Mouse (Mus musculus): ENCODE results near the gene Elane. TPM values are rescaled to one million over a fixed set of nuclear protein-coding genes. Genes with fewer than 3 reads are reported as not detected.

The Elane gene
- not detected for total RNA-seq (2021)

DNA sequence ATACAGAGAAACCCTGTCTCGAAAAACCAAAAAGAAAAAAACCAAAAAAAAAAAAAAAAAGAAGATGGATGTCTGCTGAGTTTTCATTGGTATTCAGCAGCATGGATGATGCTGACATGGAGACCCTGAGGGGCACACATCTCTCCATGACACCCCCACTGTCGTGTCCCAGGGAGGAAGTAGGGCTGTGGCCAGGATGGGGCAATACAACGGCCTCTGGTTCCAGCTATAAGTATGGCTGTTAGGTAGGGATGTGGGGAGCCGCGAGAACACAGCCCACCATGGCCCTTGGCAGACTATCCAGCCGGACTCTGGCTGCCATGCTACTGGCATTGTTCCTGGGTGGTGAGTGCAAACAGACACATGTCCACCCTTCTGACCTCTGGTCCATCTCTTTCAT lies at the start of gene Elane:
Gene Elane, plus strand, starts transcription at position 194 of the 400 bp plus-strand sequence.
- DNase-seq = no peak

DNA sequence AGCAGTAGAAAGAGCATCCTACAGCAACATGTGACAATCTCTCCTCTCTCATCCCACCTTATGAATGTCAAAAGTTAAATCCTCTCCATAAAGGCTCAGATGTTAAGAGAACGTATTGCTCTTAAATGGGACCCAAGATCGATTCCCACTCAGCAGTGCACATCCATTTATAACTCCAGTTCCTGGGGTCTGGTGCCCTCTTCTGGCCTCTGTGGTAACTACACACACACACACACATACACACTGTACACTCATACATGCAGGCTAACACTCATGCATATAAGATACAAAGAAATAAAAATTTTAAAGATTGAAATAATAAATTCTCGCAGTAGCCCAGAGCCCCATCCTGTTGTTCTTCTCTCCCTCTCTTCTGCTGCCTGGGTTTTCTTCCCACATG lies 49.1 kb upstream of the Elane start:
- no peak for DNase-seq

DNA sequence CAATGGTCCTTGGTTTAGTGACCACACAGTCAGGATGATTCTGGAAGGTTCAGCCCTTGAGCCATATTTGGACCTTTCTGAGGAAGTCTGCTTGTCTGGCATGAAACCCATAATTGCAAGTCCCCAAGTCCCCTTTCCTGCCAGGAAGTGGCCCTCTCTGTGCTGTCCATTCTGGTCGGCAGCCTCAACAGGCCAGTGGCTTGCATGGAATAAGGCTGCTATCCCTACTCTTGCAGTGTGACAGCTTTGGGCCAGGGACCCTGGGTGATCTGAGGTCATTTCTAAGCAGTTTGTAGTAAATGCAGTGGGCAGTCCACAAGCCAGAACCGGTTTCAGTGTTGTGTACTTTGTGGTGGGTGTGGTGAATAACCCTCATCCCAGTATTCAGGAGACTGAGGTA lies 47.9 kb upstream of the Elane start:
- no peak for DNase-seq

DNA sequence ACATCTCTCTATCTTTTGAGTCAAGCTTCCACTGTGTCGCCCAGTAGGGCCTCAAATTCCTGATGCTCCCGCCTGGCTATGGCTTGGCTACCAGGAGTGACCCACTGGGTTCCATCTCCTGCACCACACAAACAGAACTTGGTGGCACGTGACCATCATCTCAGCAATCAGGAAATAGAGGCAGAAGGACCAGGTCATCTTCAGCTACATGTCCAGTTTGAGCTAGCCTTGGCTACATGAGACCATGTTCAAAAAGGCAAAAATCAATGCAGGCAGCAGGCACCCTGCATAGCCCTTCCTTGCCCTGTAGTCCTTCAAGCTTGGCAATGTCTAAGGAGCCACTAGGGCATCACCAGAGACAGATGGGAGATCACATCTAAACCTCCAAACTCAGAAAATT lies 46.0 kb upstream of the Elane start:
- no peak for DNase-seq

DNA sequence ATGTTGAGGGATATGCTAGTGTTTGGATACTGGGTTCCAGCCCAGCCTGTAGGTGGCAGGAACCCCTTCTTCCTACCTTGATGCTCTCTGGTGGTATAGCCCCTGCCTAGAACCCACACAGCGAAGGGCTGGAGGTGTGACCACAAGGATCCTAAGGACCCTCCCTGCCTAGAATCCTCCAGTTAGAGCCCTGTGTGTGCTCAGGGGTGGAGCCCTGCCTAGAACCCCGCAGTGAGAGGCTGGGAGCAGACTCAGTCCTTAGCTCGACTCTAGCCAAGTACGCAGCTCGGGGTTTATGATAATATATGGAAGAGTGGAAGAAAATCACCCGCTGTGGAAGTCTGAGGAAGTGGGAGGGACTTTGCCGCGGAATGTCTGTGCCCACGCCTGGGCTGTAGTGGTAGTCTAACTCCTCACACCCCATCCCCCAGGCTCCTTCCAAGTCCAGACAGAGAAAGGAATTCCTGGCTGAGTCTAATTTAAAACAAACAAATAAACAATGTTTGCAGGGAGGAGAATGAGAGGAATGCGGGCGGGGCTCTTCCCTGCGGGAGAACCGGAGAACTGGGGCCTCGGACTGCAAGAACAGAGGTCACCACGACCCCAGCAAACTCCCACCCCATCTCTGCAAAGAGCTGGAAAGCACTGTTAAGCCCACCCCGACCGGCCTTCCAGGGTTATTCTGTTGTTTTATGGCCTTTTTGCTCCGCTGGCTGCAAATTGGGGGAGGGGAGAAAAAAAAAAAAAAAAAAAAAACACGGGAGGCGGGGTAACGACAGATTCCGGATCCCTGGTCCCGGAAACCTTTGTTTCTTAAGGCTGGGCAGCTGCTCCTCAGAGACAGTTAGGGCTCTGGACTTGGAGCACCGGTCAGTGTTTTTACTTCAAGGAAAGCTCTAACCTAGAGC lies 45.1 kb upstream of the Elane start:
- peak; percentile 73 for DNase-seq

DNA sequence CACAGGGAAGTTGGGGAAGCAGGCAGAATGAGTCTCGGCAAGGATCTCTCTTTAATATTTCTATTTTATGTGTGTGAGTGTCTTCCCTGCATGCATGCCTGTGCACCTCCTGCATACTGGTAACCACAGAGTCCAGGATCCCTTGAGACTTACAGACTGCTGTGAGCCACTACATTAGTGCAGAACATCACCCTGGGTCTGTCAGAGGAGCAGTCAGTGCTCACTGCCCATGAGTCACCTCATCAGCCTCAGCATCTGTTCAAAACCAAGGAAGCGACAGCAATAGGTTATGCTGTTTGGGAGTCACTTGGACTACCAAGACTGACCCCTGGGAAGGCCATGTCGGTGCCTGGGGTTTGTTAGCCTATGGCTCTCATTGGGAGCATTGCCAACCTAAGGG lies 43.7 kb upstream of the Elane start:
- DNase-seq = no peak

DNA sequence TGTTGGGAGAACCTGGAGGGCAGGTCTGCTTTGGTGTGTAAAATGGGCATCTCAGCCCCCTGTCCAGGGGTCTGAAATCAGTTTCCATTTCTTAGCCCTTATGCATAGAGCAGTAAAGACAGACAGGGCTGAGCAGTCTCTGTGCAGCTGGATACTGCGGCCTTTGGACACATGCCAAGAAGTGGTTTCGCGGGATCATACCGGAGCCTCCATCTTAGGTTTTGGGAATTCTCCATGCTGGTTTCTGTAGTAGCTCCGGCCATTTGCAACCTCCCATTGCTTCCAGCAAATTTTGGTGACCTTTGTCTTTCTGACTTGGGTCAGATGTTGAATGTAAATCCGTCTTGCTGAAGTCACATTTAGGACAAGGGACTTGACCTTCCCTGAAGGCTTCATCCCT lies 42.6 kb upstream of the Elane start:
- no peak for DNase-seq

- DNase-seq = no peak
Measured at GRCm38 (mm10) chr10:79846553-79846952, 39.5 kb upstream of the Elane start.

DNA sequence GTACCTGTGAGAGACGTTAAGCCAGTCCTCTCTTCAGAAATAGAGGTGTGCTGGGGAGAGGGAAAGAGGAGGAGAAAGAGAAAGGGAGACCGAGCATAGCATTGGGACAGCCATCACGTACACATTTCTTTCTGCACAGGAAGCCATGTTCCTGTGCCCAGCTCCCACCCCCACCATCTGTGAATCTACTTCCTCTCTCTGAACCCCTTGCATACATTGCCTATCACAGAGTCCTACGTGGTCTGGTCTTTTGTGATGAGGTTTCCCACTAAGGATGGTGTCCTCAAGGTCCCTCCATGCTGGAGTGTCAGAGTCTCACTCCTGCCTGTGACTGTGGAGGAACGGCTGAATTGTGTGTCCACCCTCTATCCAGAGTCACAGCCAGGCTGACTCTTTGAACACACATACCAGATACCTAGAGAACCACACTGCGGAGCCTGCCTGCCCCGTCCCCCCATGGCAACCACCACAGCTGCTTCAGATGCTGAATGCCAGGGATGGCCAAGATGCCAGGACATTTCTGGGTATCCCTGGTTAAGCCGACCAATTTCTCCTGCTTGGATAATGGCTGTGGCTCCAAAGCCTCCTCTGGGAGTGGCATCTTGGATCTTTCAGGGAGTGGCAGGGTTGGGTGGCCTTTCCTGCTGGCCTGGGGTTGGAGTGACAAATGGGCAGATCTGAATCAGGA lies 36.0 kb upstream of the Elane start:
- no peak for DNase-seq

DNA sequence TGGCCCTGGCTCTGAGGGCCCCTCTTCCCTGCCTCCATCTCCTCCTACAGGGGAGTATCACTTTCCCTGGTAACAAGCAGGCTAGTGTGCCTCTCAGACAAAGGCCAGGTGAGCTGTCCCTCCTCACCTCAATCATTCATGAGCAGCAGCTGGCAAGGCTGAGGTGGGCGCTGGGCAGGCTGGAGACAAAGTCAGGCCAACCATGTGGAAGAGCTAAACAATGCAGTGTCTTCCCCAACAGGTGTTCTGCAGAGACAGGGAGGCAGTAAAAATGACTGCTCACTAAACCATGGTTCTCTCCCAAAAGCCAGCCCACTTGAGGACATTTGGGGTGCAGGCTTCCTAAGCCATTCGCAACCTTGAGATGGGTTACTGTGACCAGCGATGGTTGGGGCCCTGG lies 34.4 kb upstream of the Elane start:
- no peak for DNase-seq

DNA sequence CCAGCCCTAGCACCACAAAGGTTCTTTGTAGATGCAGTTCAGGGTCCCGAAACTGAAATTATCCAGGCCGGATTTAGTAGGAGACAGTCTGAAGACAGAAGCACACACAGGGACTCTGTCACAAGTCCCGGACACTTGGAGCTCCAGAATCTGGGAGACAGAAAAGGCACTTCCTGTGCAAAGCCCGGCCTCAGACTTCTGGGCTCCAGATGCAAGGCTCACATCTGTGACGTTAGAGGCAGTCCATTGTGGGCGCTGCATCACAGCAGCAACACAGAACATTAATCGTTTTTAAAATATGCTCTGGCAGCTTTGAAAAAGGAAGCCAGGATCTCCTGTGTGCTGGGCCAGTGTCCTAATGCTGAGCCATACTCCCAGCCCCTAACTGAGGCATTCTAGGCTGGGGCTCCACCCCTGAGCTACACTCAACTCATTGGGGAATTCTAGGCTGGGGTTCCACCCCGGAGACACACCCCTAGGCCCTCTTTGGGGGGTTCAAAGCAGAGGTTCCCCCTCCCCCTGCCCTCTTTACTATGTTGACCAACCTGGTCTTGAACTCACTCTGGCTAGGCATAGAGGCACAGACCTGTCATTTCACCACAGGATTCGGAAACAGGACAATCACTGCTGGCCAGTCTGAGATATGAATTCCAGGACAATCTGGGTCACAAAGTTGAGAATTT lies 33.8 kb upstream of the Elane start:
- peak; percentile 64 for DNase-seq

DNA sequence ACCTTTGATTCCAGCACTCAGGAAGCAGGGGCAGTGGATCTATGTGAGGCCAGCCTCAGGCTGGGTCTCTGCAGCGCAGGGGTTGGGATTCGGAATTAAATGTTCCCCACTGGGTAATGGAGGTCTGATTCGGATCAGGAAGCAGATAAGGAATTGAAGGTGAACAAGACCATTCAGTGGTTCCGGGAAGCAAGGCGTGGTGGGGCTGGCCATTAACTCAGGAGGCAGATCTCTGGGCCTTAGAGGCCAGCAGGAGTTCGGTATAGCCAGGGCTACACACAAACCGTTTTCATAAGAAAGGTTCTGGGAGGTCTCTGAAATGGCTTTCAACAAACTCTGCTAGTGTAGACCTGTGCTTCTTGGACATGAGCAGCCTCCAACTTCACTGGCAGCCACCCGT lies 33.2 kb upstream of the Elane start:
- DNase-seq = no peak

GRCm38 (mm10) chr10:79853392-79853791 lies 32.7 kb upstream of the Elane start:
- peak; percentile 100 for DNase-seq

DNA sequence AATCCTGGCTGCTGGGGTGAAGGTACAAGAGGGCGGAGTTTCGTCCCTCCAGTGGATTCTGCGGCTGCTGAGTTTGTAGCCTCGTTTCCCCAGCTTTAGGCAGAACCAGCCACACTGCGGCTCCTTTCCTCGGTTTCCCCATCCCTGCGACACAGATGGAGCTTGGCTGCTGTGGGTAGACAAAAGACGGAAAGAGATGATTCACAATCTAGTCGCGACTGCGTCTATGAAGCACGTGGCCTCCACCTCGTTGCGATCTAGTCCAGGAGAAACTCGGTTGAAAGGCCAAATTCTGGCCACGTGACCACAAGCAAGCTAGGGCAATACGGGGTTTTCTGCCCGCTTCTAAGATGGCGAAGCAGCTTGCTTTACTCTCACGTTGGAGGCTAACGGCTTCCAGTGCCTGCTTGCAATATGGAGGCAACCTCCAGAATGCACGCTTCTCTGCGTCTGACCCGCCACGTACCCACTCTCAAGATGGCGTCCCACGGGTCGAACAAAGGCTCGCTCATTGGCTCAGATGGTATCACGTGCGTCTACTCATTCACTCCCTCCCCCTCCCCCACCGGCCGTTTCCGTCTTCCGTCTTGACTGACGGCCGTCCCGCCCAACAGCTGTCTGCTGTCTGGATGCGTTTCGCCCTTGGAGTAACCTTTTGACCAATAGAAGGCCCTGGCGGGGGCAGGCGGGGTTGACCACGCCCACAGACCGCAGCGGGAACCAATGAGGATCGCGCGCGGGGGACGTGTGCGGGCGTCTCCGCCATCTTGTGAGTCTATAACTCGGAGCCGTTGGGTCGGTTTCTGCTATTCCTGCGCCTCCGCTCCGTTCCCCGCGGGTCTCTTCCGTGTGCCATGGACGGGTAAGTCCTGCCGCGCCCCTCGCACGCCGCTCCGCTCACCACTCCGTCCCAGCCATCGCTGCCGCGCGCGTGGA lies 31.9 kb upstream of the Elane start, which contains the start of gene Ptbp1:
Gene Ptbp1, plus strand, starts transcription at position 568 of the 936 bp plus-strand sequence.
- peak; percentile 99 for DNase-seq

GRCm38 (mm10) chr10:79854801-79855541 lies 31.1 kb upstream of the Elane start:
- peak; percentile 77 for DNase-seq

DNA sequence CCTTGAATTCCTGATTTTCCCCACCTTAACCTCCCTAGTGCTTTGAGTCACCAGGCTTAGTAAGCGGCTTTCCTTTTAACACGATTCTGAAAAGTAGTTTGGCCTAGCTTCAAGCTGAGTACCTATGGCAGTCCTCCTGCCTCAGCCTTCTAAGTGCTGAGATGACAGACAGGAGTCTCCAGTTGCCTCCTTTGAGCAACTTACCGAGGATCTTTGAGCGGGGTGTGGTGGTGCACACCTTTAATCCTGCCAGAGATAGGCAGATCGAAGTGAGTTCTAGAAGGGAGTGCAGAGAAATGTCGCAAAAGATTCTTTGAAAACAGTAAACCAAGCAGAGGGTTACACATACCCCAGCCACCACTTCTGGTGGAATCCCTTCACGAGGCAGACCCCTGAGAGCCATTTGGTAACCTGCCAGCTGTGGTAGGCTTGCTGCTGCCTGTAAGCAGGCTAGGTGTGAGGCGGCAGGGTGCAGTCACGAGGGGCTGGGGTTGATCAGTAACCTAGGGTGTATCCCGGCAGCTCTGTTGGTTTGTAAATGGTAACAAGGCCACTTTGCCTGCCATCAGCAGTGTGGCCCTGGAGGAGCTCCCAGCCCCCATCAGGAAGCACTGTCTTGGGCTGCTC lies 30.4 kb upstream of the Elane start:
- DNase-seq = peak; percentile 59

GRCm38 (mm10) chr10:79856280-79856679 lies 29.8 kb upstream of the Elane start:
- DNase-seq = no peak

GRCm38 (mm10) chr10:79856704-79857451 lies 29.2 kb upstream of the Elane start:
- no peak for DNase-seq

DNA sequence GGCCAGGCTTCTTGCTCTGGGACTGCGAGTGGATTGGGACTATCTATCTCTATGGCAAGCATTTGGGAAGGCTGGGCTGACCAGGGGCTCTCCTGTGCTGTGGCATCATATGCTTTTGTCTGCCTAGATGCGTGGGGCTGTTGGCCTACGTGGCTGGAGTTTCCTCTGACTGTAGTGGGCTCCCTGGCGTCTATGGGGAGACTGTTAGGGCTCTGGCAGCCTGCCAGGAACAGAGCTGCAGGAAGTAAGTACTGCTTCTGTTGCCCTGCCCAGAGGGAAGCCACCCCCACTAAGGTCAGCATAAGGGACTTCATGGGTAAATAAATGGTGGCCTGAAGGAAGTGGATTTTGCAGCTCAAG lies 28.6 kb upstream of the Elane start:
- DNase-seq = peak; percentile 82

DNA sequence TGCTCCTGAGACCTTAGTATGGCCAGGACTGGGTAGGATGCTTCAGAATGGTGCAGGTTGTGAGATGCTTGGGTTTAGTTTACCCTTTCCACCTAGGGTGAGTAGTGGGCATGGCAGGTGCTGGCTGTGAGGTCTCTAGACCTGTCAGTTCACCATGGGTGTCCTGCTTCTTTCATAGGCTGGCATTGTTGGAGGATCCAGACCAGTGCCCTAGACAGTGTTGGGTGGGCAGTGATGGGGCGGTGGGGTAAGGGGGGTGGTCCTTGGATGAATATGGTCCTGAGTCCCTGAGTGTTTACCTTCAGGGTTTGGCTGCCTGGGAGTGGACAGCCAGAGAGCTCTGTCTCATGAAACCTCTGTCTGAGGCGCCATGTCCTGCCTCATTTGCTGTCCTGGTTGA lies 28.2 kb upstream of the Elane start:
- DNase-seq = no peak

Measured in heart, postnatal 4 days (tissue).